Mouse (Mus musculus) lung, postnatal 14 days (tissue): ENCODE results near the gene 2410015M20Rik.

Source experiments
- DNase-seq: peaks from one replicate; pipeline ENCODE4 v3.0.0; 2021

The 2410015M20Rik gene

GRCm38 (mm10) chr17:56567370-56567769 lies 42.2 kb downstream of the 2410015M20Rik start:
- DNase-seq = no peak

- no peak for DNase-seq
Observed at GRCm38 (mm10) chr17:56566918-56567317, 42.7 kb downstream of the 2410015M20Rik start.

GRCm38 (mm10) chr17:56566293-56566692 lies 43.3 kb downstream of the 2410015M20Rik start:
- DNase-seq = no peak

GRCm38 (mm10) chr17:56561866-56562265 lies 47.7 kb downstream of the 2410015M20Rik start:
- DNase-seq = no peak

- no peak for DNase-seq
Observed at GRCm38 (mm10) chr17:56560131-56560530, 49.4 kb downstream of the 2410015M20Rik start.

DNA sequence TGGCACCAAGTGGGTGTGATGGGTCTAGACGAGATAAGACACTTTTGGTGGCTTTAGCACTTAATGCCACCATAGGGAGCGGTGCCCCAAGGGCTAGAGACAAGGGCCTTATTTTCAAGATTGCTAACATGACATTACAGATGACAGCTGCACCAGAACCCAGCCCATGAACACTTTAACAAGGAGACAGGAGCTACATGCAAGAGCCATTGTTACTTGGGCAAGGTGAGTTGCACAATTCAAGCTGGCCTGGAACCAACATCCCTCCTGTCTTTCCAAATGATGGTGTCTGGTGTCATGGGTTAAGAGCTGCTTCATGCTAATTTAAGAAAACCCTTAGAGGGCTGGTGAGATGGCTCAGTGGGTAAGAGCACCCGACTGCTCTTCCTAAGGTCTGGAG lies 50.2 kb downstream of the 2410015M20Rik start:
- DNase-seq = no peak

DNA sequence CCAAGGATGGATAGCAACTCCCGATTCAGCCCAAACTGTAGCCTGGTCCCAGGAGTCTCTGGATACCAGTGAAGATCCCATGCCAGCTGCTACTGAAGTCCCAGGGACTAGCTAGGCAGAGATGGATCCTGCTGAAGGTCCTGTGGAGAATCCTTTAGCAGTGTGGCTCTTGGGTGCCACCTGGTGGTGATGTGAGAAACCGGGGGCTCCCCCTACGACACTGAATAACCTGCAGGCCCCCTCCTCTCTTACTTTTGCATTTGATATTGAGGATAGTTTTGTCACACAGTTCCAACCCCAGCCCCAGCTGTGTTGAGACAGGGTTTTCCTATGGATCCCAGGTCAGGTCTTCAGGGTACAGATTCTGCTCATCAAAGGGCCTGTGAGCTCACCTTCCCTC lies 51.1 kb downstream of the 2410015M20Rik start:
- DNase-seq = peak; percentile 71
